In the genomic region with DNA sequence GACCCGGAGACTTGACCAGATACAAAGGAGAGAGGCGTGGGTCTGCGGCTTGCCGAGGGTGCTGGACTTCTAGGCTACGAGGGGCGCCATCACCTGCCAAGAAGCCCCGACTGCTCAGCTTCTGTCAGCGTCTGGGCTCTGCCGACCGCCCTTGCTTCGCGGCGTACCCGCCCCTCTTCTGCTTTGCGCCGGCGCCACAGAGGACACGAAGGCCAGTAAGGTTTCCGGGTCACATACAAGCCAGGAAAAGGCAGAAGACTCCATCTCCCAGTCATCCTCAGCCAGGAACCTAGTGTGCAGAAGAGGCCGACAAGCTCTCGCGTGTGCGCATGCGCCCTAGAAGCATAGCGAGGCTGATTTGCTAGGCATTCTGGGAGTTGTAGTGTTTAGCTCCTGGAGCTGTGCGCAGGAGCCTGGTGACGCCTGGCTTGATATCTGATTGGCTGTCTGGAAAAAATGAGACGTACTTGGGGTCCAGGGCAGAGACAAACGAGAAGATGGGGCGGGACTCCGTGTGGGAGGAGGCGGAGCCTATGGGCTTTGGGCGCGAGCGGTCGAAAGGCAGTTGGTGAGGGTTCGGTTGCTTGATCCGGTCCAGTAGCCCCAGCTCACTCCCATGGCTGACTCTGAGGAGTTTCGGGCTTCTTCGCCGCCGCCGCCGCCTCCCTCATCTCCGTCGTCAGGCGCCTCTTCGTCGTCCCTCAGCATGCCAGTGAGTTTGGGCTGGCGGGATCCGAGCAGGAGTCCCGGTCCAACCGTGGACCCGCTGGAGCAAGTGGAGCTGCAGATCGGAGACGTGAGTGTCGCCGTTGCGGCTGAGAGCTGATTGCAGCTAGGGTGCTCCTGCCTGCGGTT, we compare ENCODE assay signal across 8 mouse cellular contexts. TPM values are rescaled to one million over a fixed set of nuclear protein-coding genes. Genes with fewer than 3 reads are reported as not detected.
A peak's percentile ranks its signal among the peaks of the same experiment; 100 is the strongest.
DNase-seq lines count a peak whose midpoint lies in the region; ATAC-seq lines count a peak whose summit lies in the region.

Gene 4930579G24Rik (plus strand): TSS at position 519 of the 855 bp plus-strand sequence.

- intact Hi-C loops in gastrocnemius, postnatal 14 days (cut with DNase I; ENCODE audit: low total_unique reads) = no loop called here
- intact Hi-C loops in left cerebral cortex, postnatal 10 days (cut with DNase I) = no loop called here

- ATAC-seq in inflammation-experienced regulatory T-cells, adult 6 months = peak; percentile 93
- ATAC-seq in megakaryocyte-erythroid progenitor cell, adult 5-6 weeks (replicated peaks; ENCODE audit: low FRiP score, low TSS enrichment, poor library complexity, severe bottlenecking) = peak; percentile 94

- DNase-seq in adrenal gland, adult (ENCODE audit: inconsistent age in 2 of 2, low spot score in 1 of 2) = peak; percentile 98
- peak; percentile 99 for DNase-seq in embryo, embryonic 10.5 days (ENCODE audit: low spot score)
- DNase-seq in gastrocnemius, postnatal 14 days = peak; percentile 93
- peak; percentile 96 to 98 for DNase-seq in left cerebral cortex, postnatal 10 days (ENCODE audit: extremely low spot score in 1 of 2, low spot score in 2 of 2)
- peak; percentile 95 for DNase-seq in right cerebral cortex, postnatal 25 days
- DNase-seq in urinary bladder, postnatal 4 days (ENCODE audit: low spot score in 2 of 2) = peak; percentile 92 to 95

RNA-seq across cellular contexts. Expression of gene 4930579G24Rik, which starts in this region (rescaled TPM):
- 1 to 10 TPM; 2.3 to 2.7 TPM for total RNA-seq in gastrocnemius, postnatal 14 days (2021)
- 10 to 100 TPM in 2 of 3 experiments, 1 to 10 TPM in 1; 6.8 to 34.0 (median 10.7) TPM for polyA plus RNA-seq in inflammation-experienced regulatory T-cells, adult 6 months (2017; shearing (Covaris generic))
- total RNA-seq in left cerebral cortex, postnatal 10 days (2021) = 1 to 10 TPM; 1.5 to 1.8 TPM
- total RNA-seq in megakaryocyte-erythroid progenitor cell, adult 5-6 weeks (2014; fragmentation: Nextera tagmentation) = 16.3 and 16.6 TPM in 2 replicates
- total RNA-seq in megakaryocyte-erythroid progenitor cell, adult 5-6 weeks (2017) = 11.2 and 19.0 TPM in 2 replicates

Comparison
In these comparisons a context has a peak if more than half of its experiments do, and no peak if none do; other contexts are left out.
1. Peak in every context shown above with its lines: DNase-seq and ATAC-seq.